Mouse (Mus musculus) CH12.LX (cell line): ENCODE measurements around the gene Ass1. TPM values are rescaled to one million over a fixed set of nuclear protein-coding genes. Genes with fewer than 3 reads are reported as not detected.
A peak's percentile ranks its signal among the peaks of the same experiment; 100 is the strongest.

Source experiments
- DNase-seq: peaks from one replicate; pipeline ENCODE4 v3.0.0-alpha.2; 2013; ENCODE audit errors: extremely low read depth
- H3K27ac ChIP-seq: 2 replicates; pipeline ENCODE4 v1.5.1; 2012; ENCODE audit warnings: low read depth, mild to moderate bottlenecking, control low read depth, moderate library complexity; ENCODE audit not compliant: insufficient read depth
- H3K27me3 ChIP-seq: replicated peaks from 2 replicates; pipeline ENCODE3; 2012; ENCODE audit warnings: inconsistent platforms
- H3K36me3 ChIP-seq, 2 experiments: replicated peaks in 1 of 2; 2 replicates each; pipeline versions ENCODE3 to v1.6.1; 2012; ENCODE audit warnings: inconsistent platforms in 1 of 2, low read length in 1 of 2, mild to moderate bottlenecking in 1 of 2, mixed read lengths in 1 of 2, moderate library complexity in 1 of 2; ENCODE audit not compliant: control insufficient read depth in 1 of 2, insufficient read depth in 1 of 2
- H3K4me1 ChIP-seq, 2 experiments: 2 replicates each; pipeline ENCODE4 v1.6.1; 2012; ENCODE audit warnings: inconsistent platforms in 1 of 2, moderate library complexity in 1 of 2; ENCODE audit not compliant: insufficient read depth in 2 of 2, control insufficient read depth in 1 of 2
- H3K4me2 ChIP-seq: 2 replicates; pipeline ENCODE4 v1.6.1; 2012; ENCODE audit warnings: low read depth, mild to moderate bottlenecking, control low read depth; ENCODE audit not compliant: poor library complexity, insufficient read depth, severe bottlenecking
- H3K4me3 ChIP-seq, 3 experiments: fragments of 150-350 bp in 1 of 3; sonication (generic) in 1 of 3; replicated peaks in 1 of 3; 2 replicates each; pipeline versions ENCODE3 to v1.5.1; 2011 to 2012; ENCODE audit warnings: low read depth in 2 of 3, low read length in 2 of 3, mild to moderate bottlenecking in 2 of 3, moderate library complexity in 2 of 3, control low read depth in 1 of 3, improper control_type of control experiment in 1 of 3, inconsistent platforms in 1 of 3, mixed read lengths in 1 of 3; ENCODE audit not compliant: poor library complexity in 1 of 3
- H3K79me2 ChIP-seq: replicated peaks from 2 replicates; pipeline ENCODE4 v1.6.1; 2012; ENCODE audit warnings: mild to moderate bottlenecking, moderate library complexity; ENCODE audit not compliant: control insufficient read depth, poor library complexity, insufficient read depth, severe bottlenecking; ENCODE audit errors: extremely low read depth
- H3K9ac ChIP-seq: 2 replicates; pipeline ENCODE4 v1.6.1; 2012; ENCODE audit warnings: low read depth, mild to moderate bottlenecking, control low read depth, moderate library complexity; ENCODE audit not compliant: insufficient read depth
- H3K9me3 ChIP-seq: replicated peaks from 2 replicates; pipeline ENCODE3; 2012; ENCODE audit warnings: low read length, inconsistent platforms, mixed read lengths
- CHD2 ChIP-seq: IDR thresholded peaks from 2 replicates; pipeline ENCODE4 v1.6.1; 2011; ENCODE audit warnings: low read length, improper control_type of control experiment
- CTCF ChIP-seq, 2 experiments: IDR thresholded peaks in 1 of 2; conservative IDR thresholded peaks in 1 of 2; 2 replicates each; pipeline ENCODE4 v1.5.1; 2011 to 2012; ENCODE audit warnings: low read depth in 2 of 2, low read length in 2 of 2, improper control_type of control experiment in 1 of 2, inconsistent platforms in 1 of 2, mild to moderate bottlenecking in 1 of 2, moderate library complexity in 1 of 2
- ETS1 ChIP-seq: conservative IDR thresholded peaks from 2 replicates; pipeline ENCODE4 v1.6.1; 2012; ENCODE audit warnings: low read depth, mild to moderate bottlenecking, inconsistent platforms, low read length, improper control_type of control experiment, moderate library complexity
- HCFC1 ChIP-seq: IDR thresholded peaks from 2 replicates; pipeline ENCODE4 v1.6.1; 2012; ENCODE audit warnings: low read depth, mild to moderate bottlenecking, inconsistent platforms, low read length, improper control_type of control experiment
- MAX ChIP-seq: IDR thresholded peaks from 2 replicates; pipeline ENCODE4 v1.6.1; 2011; ENCODE audit warnings: low read length, improper control_type of control experiment
- MYC ChIP-seq: IDR thresholded peaks from 2 replicates; pipeline ENCODE4 v1.6.1; 2011; ENCODE audit warnings: low read depth, mild to moderate bottlenecking, improper control_type of control experiment, low read length
- NELFE ChIP-seq: IDR thresholded peaks from 2 replicates; pipeline ENCODE4 v1.6.1; 2011; ENCODE audit warnings: low read depth, low read length, improper control_type of control experiment
- NRF1 ChIP-seq: IDR thresholded peaks from 2 replicates; pipeline ENCODE4 v1.6.1; 2014; ENCODE audit warnings: low read depth, mild to moderate bottlenecking, inconsistent platforms, low read length, improper control_type of control experiment, moderate library complexity
- POLR2AphosphoS2 ChIP-seq: IDR thresholded peaks from 2 replicates; pipeline ENCODE4 v1.6.1; 2011; ENCODE audit warnings: low read depth, low read length, improper control_type of control experiment
- RAD21 ChIP-seq: IDR thresholded peaks from 2 replicates; pipeline ENCODE4 v1.6.1; 2011; ENCODE audit warnings: low read depth, mild to moderate bottlenecking, low read length, improper control_type of control experiment, moderate library complexity
- TBP ChIP-seq: conservative IDR thresholded peaks from 2 replicates; pipeline ENCODE4 v1.6.1; 2011; ENCODE audit warnings: low read depth, low read length, improper control_type of control experiment
- dilution Hi-C: fragments of 300-500 bp; cut with MboI; formaldehyde crosslinking; loops from 2 replicates; pipeline ENCODE4 v1.14.3; 2020; ENCODE audit warnings: low sequenced_read_pairs; ENCODE audit not compliant: extremely low pct_unique_long_range_greater_than_20kb, extremely low pct_ligation_motif_present
- in situ Hi-C: fragments of 300-500 bp; cut with MboI; formaldehyde crosslinking; loops from 3 replicates; pipeline ENCODE4 v1.14.3; 2019; ENCODE audit warnings: low sequenced_read_pairs, low pct_ligation_motif_present, low pct_unique_long_range_greater_than_20kb, mixed read lengths
- polyA plus RNA-seq: library from polyadenylated mRNA; unstranded; fragments of >175 nt; gene quantifications from 2 replicates; pipeline ENCODE4 v1.2.1, GENCODE M21; 2012; ENCODE audit warnings: low read depth; ENCODE audit not compliant: insufficient read length
- total RNA-seq, 2 experiments: library from RNA; depleted of rRNA; stranded (reverse); fragments of 300-350 nt in 1 of 2; fragments of >200 nt in 1 of 2; gene quantifications; 2 replicates each; pipeline ENCODE4 v1.2.3; 2012 to 2014

Gene Ass1
- total and polyA plus RNA-seq, 3 experiments = 45.1 to 211 (median 87.8) TPM

DNA sequence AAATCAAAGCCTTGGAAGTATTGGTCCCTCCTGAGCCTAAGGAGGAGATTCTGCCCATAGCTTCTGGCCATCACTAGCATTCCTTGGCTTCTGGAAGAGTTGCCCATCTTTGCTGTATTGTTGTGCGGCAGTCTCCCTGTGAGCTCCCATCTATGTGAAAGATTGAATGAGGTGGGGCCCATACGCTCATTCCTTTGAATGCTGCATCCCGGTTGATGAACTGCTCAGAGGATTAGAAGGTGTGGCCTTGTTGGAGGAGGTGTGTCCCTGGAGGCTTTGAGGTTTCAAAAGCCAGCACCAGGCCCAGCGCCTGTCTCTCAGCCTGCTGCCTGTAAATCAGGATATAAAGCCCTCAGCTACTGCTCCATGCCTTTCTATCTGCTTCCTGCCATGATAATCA, 23.6 kb upstream of the Ass1 start:
- Histone ChIP-seq H3K4me2 (peak overlapping the region; percentile 30; the same call in 1 of the 2 replicates), H3K36me3 (peaks cover 7 to 22% of the 10 kb centered on the region in 2 experiments), H3K79me2 (no peaks in the 10 kb centered on the region), H3K4me3 (no peak overlapping the region), H3K27me3 (no peaks in the 10 kb centered on the region), H3K27ac (no peak overlapping the region), H3K9me3 (no peaks in the 10 kb centered on the region), H3K9ac (no peak overlapping the region), H3K4me1 (peaks cover 28 to 83% of the 10 kb centered on the region in 2 experiments)
- TF ChIP-seq CHD2 (no peak), NRF1 (no peak), ETS1 (no peak), HCFC1 (no peak), CTCF (conservative IDR thresholded peaks at IDR 0.05 in 1 of 2, IDR thresholded peaks at IDR 0.05 in 1 of 2; ENCODE audit: low read depth in 2 of 2, low read length in 2 of 2) (no peak), POLR2AphosphoS2 (no peak), RAD21 (no peak), NELFE (no peak)
- dilution Hi-C loops = no loop called here
- in situ Hi-C loops = no loop called here
- DNase-seq = no peak

DNA sequence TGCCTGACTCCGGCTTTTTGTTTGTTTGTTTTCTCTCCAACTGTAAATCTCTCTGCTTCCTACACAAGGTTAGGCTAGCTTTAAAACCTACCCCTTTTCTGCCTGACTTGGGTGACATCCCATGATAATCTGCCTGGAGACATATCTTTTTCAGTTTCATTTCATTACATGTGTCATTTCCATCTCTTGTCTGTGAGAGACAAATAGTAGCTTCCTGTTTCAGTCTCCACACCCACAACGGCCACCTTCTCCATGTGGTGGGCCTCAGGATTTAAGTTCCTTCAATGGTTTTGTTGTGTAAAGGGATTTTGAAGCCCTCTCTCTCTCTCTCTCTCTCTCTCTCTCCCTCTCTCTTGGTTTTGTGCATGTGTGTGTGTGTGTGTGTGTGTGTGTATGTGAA, 22.5 kb upstream of the Ass1 start:
- no peak overlapping the region for H3K4me3 ChIP-seq
- no peak overlapping the region for H3K9ac ChIP-seq
- no peak overlapping the region for H3K27ac ChIP-seq

DNA sequence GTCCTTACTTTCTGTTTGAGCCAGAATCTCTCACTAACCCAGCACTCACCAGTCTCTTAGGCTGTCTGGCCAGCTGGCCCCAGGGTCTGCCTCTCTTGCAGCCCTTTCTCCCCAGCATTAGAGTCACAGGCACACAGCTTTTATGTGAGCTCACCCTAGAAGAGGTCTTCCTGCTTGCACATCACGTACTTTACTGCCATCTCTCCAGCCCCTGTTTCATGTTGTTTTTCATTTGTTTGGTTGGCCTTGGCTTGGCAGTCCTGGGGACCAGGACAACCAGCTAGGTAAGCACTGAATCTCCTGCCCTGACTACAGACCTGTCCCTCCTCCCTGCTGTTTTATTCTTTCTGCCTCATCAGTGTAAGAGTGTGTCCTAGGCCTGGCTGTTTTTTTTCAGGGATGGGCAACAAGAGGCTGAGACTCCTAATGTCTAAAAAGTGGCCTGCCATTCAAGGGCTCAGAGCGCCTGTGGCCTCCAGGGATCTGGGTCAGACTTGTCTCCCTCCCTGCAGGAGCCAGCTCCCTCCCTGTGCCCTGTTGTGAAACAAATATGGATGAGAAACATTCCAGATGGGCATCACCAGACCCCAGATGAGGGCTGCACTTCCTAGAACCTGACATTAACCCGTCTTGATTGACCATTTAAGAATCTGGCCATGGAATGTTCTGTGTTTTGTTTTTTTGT, 21.1 kb upstream of the Ass1 start:
- Histone ChIP-seq H3K4me1 (peaks cover 37 to 88% of the 10 kb centered on the region in 2 experiments), H3K4me2 (no peak overlapping the region), H3K9me3 (no peaks in the 10 kb centered on the region), H3K79me2 (no peaks in the 10 kb centered on the region), H3K36me3 (peaks cover 12 to 41% of the 10 kb centered on the region in 2 experiments), H3K4me3 (no peak overlapping the region), H3K27me3 (no peaks in the 10 kb centered on the region), H3K27ac (no peak overlapping the region), H3K9ac (no peak overlapping the region)
- dilution Hi-C loops (no loop called here), in situ Hi-C loops (no loop called here)
- DNase-seq = no peak
- TF ChIP-seq TBP (no peak), POLR2AphosphoS2 (peak; percentile 14)

More for the DNA sequence above, 22.5 kb upstream of the Ass1 start:
- Histone ChIP-seq H3K4me2 (no peak overlapping the region), H3K27me3 (no peaks in the 10 kb centered on the region), H3K79me2 (no peaks in the 10 kb centered on the region), H3K36me3 (peaks cover 7 to 31% of the 10 kb centered on the region in 2 experiments), H3K4me1 (peaks cover 27 to 87% of the 10 kb centered on the region in 2 experiments), H3K9me3 (no peaks in the 10 kb centered on the region)
- peak; percentile 49 for DNase-seq
- dilution Hi-C loops = no loop called here
- in situ Hi-C loops = no loop called here
- TF ChIP-seq MAX (0 out of 2 replicates have a peak, but pooled peaks have one; percentile 28), ETS1 (no peak), MYC (peak; percentile 53; the same call in 1 of the 2 replicates)
